Mouse (Mus musculus): ENCODE measurements around the gene Fance. TPM values are rescaled to one million over a fixed set of nuclear protein-coding genes. Genes with fewer than 3 reads are reported as not detected.
A peak's percentile ranks its signal among the peaks of the same experiment; 100 is the strongest.

The Fance gene
- polyA plus RNA-seq, 1 experiment from 2014 or later = 29.9 TPM

GRCm38 (mm10) chr17:28294449-28295333, 18.6 kb upstream of the Fance start:
- no peak overlapping the region for H3K4me2 ChIP-seq (replicated peaks; ENCODE audit: low read depth, low read length)
- 60% methylated on average over 17 of the region's 17 CpGs for WGBS
- 0 out of 2 replicates have a peak, but pooled peaks have one; percentile 12 for ATAC-seq (ENCODE audit: insufficient number of reproducible peaks, insufficient read depth, low FRiP score, low read depth)
- H3K27me3 ChIP-seq (ENCODE audit: control insufficient read depth, insufficient read depth, low read length) = no peaks in the 10 kb centered on the region
- peaks cover 6% of the 10 kb centered on the region for H3K36me3 ChIP-seq (ENCODE audit: control insufficient read depth, insufficient read depth, low read length)
- no peak overlapping the region for H3K9ac ChIP-seq (replicated peaks; ENCODE audit: low read depth, low read length)
- peak overlapping the region; percentile 52; the same call in 1 of the 2 replicates for H3K27ac ChIP-seq (ENCODE audit: low read length)
- H3K4me3 ChIP-seq (ENCODE audit: low read depth, low read length) = no peak overlapping the region
- peaks cover 17% of the 10 kb centered on the region for H3K4me1 ChIP-seq (ENCODE audit: control insufficient read depth, insufficient read depth, low read length)
- H3K9me3 ChIP-seq (ENCODE audit: control insufficient read depth, low read depth, low read length) = no peaks in the 10 kb centered on the region

GRCm38 (mm10) chr17:28298888-28299287, 14.4 kb upstream of the Fance start:
- peaks cover 6% of the 10 kb centered on the region for H3K36me3 ChIP-seq (ENCODE audit: control insufficient read depth, insufficient read depth, low read length)
- no peaks in the 10 kb centered on the region for H3K9me3 ChIP-seq (ENCODE audit: control insufficient read depth, low read depth, low read length)
- no peak for ATAC-seq (ENCODE audit: insufficient number of reproducible peaks, insufficient read depth, low FRiP score, low read depth)
- no peak overlapping the region for H3K9ac ChIP-seq (replicated peaks; ENCODE audit: low read depth, low read length)
- WGBS = 93% methylated on average over 17 of the region's 17 CpGs
- peaks cover 25% of the 10 kb centered on the region for H3K4me1 ChIP-seq (ENCODE audit: control insufficient read depth, insufficient read depth, low read length)
- no peak overlapping the region for H3K27ac ChIP-seq (ENCODE audit: low read length)
- no peak overlapping the region for H3K4me3 ChIP-seq (ENCODE audit: low read depth, low read length)
- H3K4me2 ChIP-seq (replicated peaks; ENCODE audit: low read depth, low read length) = no peak overlapping the region
- no peaks in the 10 kb centered on the region for H3K27me3 ChIP-seq (ENCODE audit: control insufficient read depth, insufficient read depth, low read length)

- H3K4me1 ChIP-seq (ENCODE audit: control insufficient read depth, insufficient read depth, low read length) = peaks cover 30% of the 10 kb centered on the region
- H3K4me3 ChIP-seq (ENCODE audit: low read depth, low read length) = no peak overlapping the region
- no peaks in the 10 kb centered on the region for H3K9me3 ChIP-seq (ENCODE audit: control insufficient read depth, low read depth, low read length)
- 0 out of 2 replicates have a peak, but pooled peaks have one; percentile 8 for ATAC-seq (ENCODE audit: insufficient number of reproducible peaks, insufficient read depth, low FRiP score, low read depth)
- H3K27ac ChIP-seq (ENCODE audit: low read length) = peak overlapping the region; percentile 48
- no peaks in the 10 kb centered on the region for H3K27me3 ChIP-seq (ENCODE audit: control insufficient read depth, insufficient read depth, low read length)
- peaks cover 6% of the 10 kb centered on the region for H3K36me3 ChIP-seq (ENCODE audit: control insufficient read depth, insufficient read depth, low read length)
- whole genome bisulfite sequencing = 39% methylated on average over 11 of the region's 11 CpGs
- no peak overlapping the region for H3K9ac ChIP-seq (replicated peaks; ENCODE audit: low read depth, low read length)
- no peak overlapping the region for H3K4me2 ChIP-seq (replicated peaks; ENCODE audit: low read depth, low read length)
These were observed 13.5 kb upstream of the Fance start for GRCm38 (mm10) chr17:28299669-28300320.

GRCm38 (mm10) chr17:28300323-28300722, 13.0 kb upstream of the Fance start:
- H3K4me3 ChIP-seq (ENCODE audit: low read depth, low read length) = no peak overlapping the region
- 0 out of 2 replicates have a peak, but pooled peaks have one; percentile 10 for ATAC-seq (ENCODE audit: insufficient number of reproducible peaks, insufficient read depth, low FRiP score, low read depth)
- peak overlapping the region; percentile 21; the same call in 1 of the 2 replicates for H3K27ac ChIP-seq (ENCODE audit: low read length)
- no peak overlapping the region for H3K4me2 ChIP-seq (replicated peaks; ENCODE audit: low read depth, low read length)
- H3K4me1 ChIP-seq (ENCODE audit: control insufficient read depth, insufficient read depth, low read length) = peaks cover 27% of the 10 kb centered on the region
- H3K27me3 ChIP-seq (ENCODE audit: control insufficient read depth, insufficient read depth, low read length) = no peaks in the 10 kb centered on the region
- H3K9ac ChIP-seq (replicated peaks; ENCODE audit: low read depth, low read length) = no peak overlapping the region
- peaks cover 6% of the 10 kb centered on the region for H3K36me3 ChIP-seq (ENCODE audit: control insufficient read depth, insufficient read depth, low read length)
- H3K9me3 ChIP-seq (ENCODE audit: control insufficient read depth, low read depth, low read length) = no peaks in the 10 kb centered on the region
- 45% methylated on average over 9 of the region's 9 CpGs for WGBS

- Histone ChIP-seq H3K4me3 (ENCODE audit: low read depth, low read length) (no peak overlapping the region), H3K9ac (replicated peaks; ENCODE audit: low read depth, low read length) (no peak overlapping the region), H3K4me2 (replicated peaks; ENCODE audit: low read depth, low read length) (no peak overlapping the region), H3K36me3 (ENCODE audit: control insufficient read depth, insufficient read depth, low read length) (peaks cover 6% of the 10 kb centered on the region), H3K27ac (ENCODE audit: low read length) (no peak overlapping the region; the same call in 1 of the 2 replicates), H3K4me1 (ENCODE audit: control insufficient read depth, insufficient read depth, low read length) (peaks cover 26% of the 10 kb centered on the region), H3K9me3 (ENCODE audit: control insufficient read depth, low read depth, low read length) (no peaks in the 10 kb centered on the region), H3K27me3 (ENCODE audit: control insufficient read depth, insufficient read depth, low read length) (no peaks in the 10 kb centered on the region)
- 62% methylated on average over 3 of the region's 3 CpGs for WGBS
- ATAC-seq (ENCODE audit: insufficient number of reproducible peaks, insufficient read depth, low FRiP score, low read depth) = 0 out of 2 replicates have a peak, but pooled peaks have one; percentile 10
These were observed 12.5 kb upstream of the Fance start for GRCm38 (mm10) chr17:28300850-28301249.

- Histone ChIP-seq H3K36me3 (ENCODE audit: control insufficient read depth, insufficient read depth, low read length) (no peaks in the 10 kb centered on the region), H3K9ac (replicated peaks; ENCODE audit: low read depth, low read length) (no peak overlapping the region), H3K4me3 (ENCODE audit: low read depth, low read length) (no peak overlapping the region), H3K4me1 (ENCODE audit: control insufficient read depth, insufficient read depth, low read length) (peaks cover 20% of the 10 kb centered on the region), H3K9me3 (ENCODE audit: control insufficient read depth, low read depth, low read length) (no peaks in the 10 kb centered on the region), H3K27me3 (ENCODE audit: control insufficient read depth, insufficient read depth, low read length) (no peaks in the 10 kb centered on the region), H3K27ac (ENCODE audit: low read length) (no peak overlapping the region), H3K4me2 (replicated peaks; ENCODE audit: low read depth, low read length) (no peak overlapping the region)
- WGBS = 43% methylated on average over 10 of the region's 10 CpGs
- no peak for ATAC-seq (ENCODE audit: insufficient number of reproducible peaks, insufficient read depth, low FRiP score, low read depth)
These were observed 8.1 kb upstream of the Fance start for GRCm38 (mm10) chr17:28305172-28305571.

- no peak overlapping the region; the same call in 1 of the 2 replicates for H3K4me2 ChIP-seq (replicated peaks; ENCODE audit: low read depth, low read length)
- H3K27me3 ChIP-seq (ENCODE audit: control insufficient read depth, insufficient read depth, low read length) = no peaks in the 10 kb centered on the region
- ATAC-seq (ENCODE audit: insufficient number of reproducible peaks, insufficient read depth, low FRiP score, low read depth) = 0 out of 2 replicates have a peak, but pooled peaks have one; percentile 6
- no peak overlapping the region for H3K27ac ChIP-seq (ENCODE audit: low read length)
- H3K4me3 ChIP-seq (ENCODE audit: low read depth, low read length) = no peak overlapping the region
- H3K9ac ChIP-seq (replicated peaks; ENCODE audit: low read depth, low read length) = peak overlapping the region; percentile 14; the same call in 1 of the 2 replicates
- WGBS = 10% methylated on average over 18 of the region's 18 CpGs
- no peaks in the 10 kb centered on the region for H3K9me3 ChIP-seq (ENCODE audit: control insufficient read depth, low read depth, low read length)
- H3K36me3 ChIP-seq (ENCODE audit: control insufficient read depth, insufficient read depth, low read length) = no peaks in the 10 kb centered on the region
- H3K4me1 ChIP-seq (ENCODE audit: control insufficient read depth, insufficient read depth, low read length) = peaks cover 9% of the 10 kb centered on the region
These were observed 4.8 kb upstream of the Fance start for GRCm38 (mm10) chr17:28308297-28309195.

GRCm38 (mm10) chr17:28310831-28311230, 2.5 kb upstream of the Fance start:
- WGBS = 74% methylated on average over 3 of the region's 3 CpGs
- Histone ChIP-seq H3K36me3 (ENCODE audit: control insufficient read depth, insufficient read depth, low read length) (peaks cover under 1% of the 10 kb centered on the region; the same call in 1 of the 2 replicates), H3K9me3 (ENCODE audit: control insufficient read depth, low read depth, low read length) (no peaks in the 10 kb centered on the region), H3K27me3 (ENCODE audit: control insufficient read depth, insufficient read depth, low read length) (no peaks in the 10 kb centered on the region), H3K4me2 (replicated peaks; ENCODE audit: low read depth, low read length) (no peak overlapping the region), H3K4me1 (ENCODE audit: control insufficient read depth, insufficient read depth, low read length) (peaks cover 10% of the 10 kb centered on the region), H3K4me3 (ENCODE audit: low read depth, low read length) (no peak overlapping the region), H3K27ac (ENCODE audit: low read length) (no peak overlapping the region), H3K9ac (replicated peaks; ENCODE audit: low read depth, low read length) (no peak overlapping the region)
- ATAC-seq (ENCODE audit: insufficient number of reproducible peaks, insufficient read depth, low FRiP score, low read depth) = no peak

All from stomach, embryonic 14.5 days (tissue).